10 mouse cellular contexts compared by ENCODE assay signal in the genomic region with DNA sequence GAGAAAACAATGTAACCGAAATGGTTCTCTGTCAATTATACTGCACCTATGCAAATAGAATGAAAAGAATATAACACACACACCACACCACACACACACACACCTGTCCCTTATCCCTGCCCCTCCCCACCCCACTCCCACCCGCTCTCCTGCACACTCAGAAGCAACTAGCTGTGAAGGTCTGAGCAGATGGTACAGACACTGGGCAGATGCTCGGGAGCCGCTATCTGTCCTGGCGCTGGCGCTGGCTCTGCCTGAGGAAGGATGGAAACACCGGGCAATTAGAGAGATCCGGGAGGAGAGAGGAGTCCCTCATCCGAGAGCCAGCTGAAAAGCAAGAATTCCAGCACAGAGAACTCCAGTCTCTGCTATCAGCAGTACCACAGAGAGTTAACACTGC. TPM values are rescaled to one million over a fixed set of nuclear protein-coding genes. Genes with fewer than 3 reads are reported as not detected.
A peak's percentile ranks its signal among the peaks of the same experiment; 100 is the strongest.
DNase-seq lines count a peak whose midpoint lies in the region; ATAC-seq lines count a peak whose summit lies in the region.
"Had no signal": no experiment of that assay in that cellular context is flagged by ENCODE, and none has a peak within 500 bp of the region (broad histone marks: within the 10 kb centered on the region; RNA-seq: fewer than 3 reads in every experiment).

No protein-coding gene starts in this region.

- intact Hi-C loops in left cerebral cortex, postnatal 36 days (cut with DNase I) = loop anchor here (5.0 kb wide), 1 partner anchor 41 kb away; the partner anchor contains the start of gene Apbb2

- DNase-seq in frontal cortex, postnatal 36 days (ENCODE audit: low spot score in 2 of 2) = peak; percentile 30 to 42
- DNase-seq in frontal cortex, postnatal 10 days (ENCODE audit: low spot score in 2 of 2) = no peak
- DNase-seq in right cerebral cortex, adult 18-20 months = peak; percentile 65
- no peak for DNase-seq in right cerebral cortex, postnatal 4 days
- DNase-seq in left cerebral cortex, postnatal 36 days (ENCODE audit: low spot score in 2 of 2) = peak; percentile 52 to 62
- no peak for DNase-seq in urinary bladder, postnatal 36 days (ENCODE audit: low spot score in 2 of 2)
- DNase-seq: adrenal gland, adult 8-10 months; heart, postnatal 36 days; lung, postnatal 4 days had no signal

- no peak for ATAC-seq in megakaryocyte, adult 5-6 weeks (ENCODE audit: poor library complexity, severe bottlenecking)

RNA-seq across cellular contexts. Expression of gene Apbb2, which starts 42.3 kb away (rescaled TPM):
- total RNA-seq in left cerebral cortex, postnatal 36 days (2021) = 10 to 100 TPM; 57.3 to 64.0 TPM
- total RNA-seq in megakaryocyte, adult 5-6 weeks (2015) = 0.52 and 0.78 TPM in 2 replicates
- total RNA-seq in megakaryocyte, adult 5-6 weeks (2017) = 0.51 and 1.9 TPM in 2 replicates

Comparison
In these comparisons a context has a peak if more than half of its experiments do, and no peak if none do; other contexts are left out.
1. DNase-seq: peak in frontal cortex, postnatal 36 days (2 of 2), right cerebral cortex, adult 18-20 months (single experiment) and left cerebral cortex, postnatal 36 days (2 of 2); none in frontal cortex, postnatal 10 days (0 of 2), right cerebral cortex, postnatal 4 days (single experiment) and urinary bladder, postnatal 36 days (0 of 2).
2. RNA of gene Apbb2, which starts 42.3 kb away (total RNA-seq): 57.3 to 64.0 TPM in left cerebral cortex, postnatal 36 days; 0.51 to 1.9 TPM in megakaryocyte, adult 5-6 weeks; every median in the first group is over 10 times any median in the second.